Mouse (Mus musculus): ENCODE measurements at regions not wholly inside any gene's neighbourhood (a gene's known extent, or its start where the extent isn't known, plus 50 kb on each side); places are given as distances from the start of the nearest gene placed in this dataset.
"Not testable (repeated sequence)": the region's sequence is repeated elsewhere in the genome, so short reads cannot be mapped to it uniquely, and the experiment has no call there.

DNA sequence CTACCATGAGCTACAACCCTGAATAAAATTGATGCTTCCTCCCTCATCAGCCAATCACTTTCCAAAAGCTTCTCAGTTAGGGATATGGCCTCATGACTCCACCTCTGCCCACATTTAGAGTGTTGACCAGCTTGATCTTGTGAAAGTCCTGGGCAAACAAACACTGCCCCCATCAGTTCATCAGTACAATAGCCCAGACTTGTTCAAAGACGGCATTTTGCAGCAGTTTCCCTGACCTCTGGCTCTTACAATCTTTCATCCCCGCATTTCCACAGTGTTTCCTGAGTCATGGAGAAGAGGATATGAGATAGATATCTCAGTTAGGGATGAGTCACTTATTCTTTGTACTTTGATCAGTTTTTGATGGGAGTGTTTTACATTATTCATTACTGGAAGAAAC lies 203.5 kb upstream of the Asrgl1 start:
- DNase-seq (ENCODE audit: low spot score) = not testable (repeated sequence)

GRCm38 (mm10) chr19:9337447-9337846 lies 202.0 kb upstream of the Asrgl1 start:
- DNase-seq (ENCODE audit: low spot score) = not testable (repeated sequence)

GRCm38 (mm10) chr19:9317932-9318331 lies 182.5 kb upstream of the Asrgl1 start:
- DNase-seq (ENCODE audit: low spot score) = not testable (repeated sequence)

DNA sequence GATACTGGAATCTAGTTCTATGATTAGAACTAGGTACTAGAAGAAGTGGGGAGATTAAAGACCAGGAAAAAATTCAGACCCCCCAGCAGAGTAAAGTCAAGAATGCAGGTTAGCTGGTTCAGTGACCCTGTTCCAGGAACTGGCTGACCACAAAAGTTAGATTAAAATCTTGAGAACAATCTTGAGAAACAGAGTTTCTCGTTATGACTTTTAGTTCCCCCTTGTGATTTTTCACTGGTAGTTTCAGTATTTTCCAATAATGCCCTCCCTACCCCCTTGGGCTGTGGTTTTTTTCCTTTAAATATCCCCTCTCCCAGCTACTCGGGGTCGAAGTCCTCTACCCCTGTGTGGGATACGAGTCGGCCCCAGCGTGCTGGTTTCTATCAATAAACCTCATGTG lies 180.7 kb upstream of the Asrgl1 start:
- DNase-seq (ENCODE audit: low spot score) = not testable (repeated sequence)

- peak; percentile 16 for DNase-seq (ENCODE audit: low spot score)
Observed at GRCm38 (mm10) chr19:9283176-9283575, 147.7 kb upstream of the Asrgl1 start.

DNA sequence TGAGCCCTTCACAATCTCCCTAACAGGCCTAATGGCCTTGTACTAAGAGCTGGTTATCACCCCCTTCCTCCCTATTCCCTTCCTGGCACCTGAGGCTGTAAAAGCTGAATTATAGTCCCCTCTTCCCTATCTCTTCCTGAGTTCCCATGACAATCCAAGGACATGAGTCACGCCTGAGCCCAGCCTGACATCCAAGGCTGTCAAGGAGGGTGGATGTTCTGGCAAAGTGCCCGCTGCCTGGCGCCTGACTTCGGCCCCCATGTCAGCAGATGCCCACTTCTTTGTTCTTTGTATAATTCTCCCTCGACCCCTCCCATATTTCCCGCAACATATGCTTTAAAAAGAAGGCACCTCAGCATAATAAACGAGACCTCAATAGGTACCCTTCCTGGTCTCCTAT lies 99.2 kb upstream of the Asrgl1 start:
- DNase-seq (ENCODE audit: low spot score) = not testable (repeated sequence)
